Mouse (Mus musculus) kidney, adult 2 months (tissue): ENCODE measurements at regions not wholly inside any gene's neighbourhood (a gene's known extent, or its start where the extent isn't known, plus 50 kb on each side); places are given as distances from the start of the nearest gene placed in this dataset.

Experiments used
- CTCF ChIP-seq: fragments of 200-500 bp; conservative IDR thresholded peaks from 2 replicates; pipeline ENCODE4 v1.5.1; 2011; ENCODE audit warnings: low read depth, mild to moderate bottlenecking, control low read depth, low read length, moderate library complexity, mixed read lengths; ENCODE audit not compliant: insufficient read depth, insufficient read length
- POLR2A ChIP-seq: fragments of 200-500 bp; IDR thresholded peaks from one replicate; pipeline ENCODE4 v1.6.1; 2011; ENCODE audit warnings: low read depth, low read length, control low read depth

DNA sequence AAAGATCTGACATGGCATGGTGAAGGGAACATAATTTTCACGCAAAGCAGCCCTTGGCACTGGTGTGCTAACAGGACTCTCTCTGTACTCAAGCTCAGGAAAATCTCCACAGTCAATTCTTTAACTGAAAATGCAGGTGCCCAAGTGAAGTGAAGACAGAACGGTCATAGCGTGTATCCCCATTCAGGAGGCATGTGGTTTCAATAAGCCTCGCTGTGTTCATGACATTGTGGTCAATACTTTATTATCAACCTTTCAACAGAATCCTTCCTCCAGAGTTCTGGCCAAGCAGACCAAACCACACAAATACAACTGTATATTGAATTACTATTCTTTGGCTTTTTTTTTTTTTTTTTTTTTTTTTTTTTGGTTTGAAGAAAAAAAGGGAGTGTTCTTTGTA, 314.1 kb downstream of the Mycn start:
- TF ChIP-seq POLR2A (no peak), CTCF (no peak)
